Mouse (Mus musculus): ENCODE measurements around the gene Zbtb33.

GRCm38 (mm10) chrX:38201816-38202215 lies 12.2 kb downstream of the Zbtb33 start:
- TF ChIP-seq POLR2A (IDR thresholded peaks at IDR 0.05; ENCODE audit: insufficient read depth, low read depth, low read length): no peak
- no peak for TF ChIP-seq CTCF (IDR thresholded peaks at IDR 0.05)
- TF ChIP-seq EP300 (IDR thresholded peaks at IDR 0.05; ENCODE audit: insufficient read depth, low read depth, low read length): no peak

Measured in heart, adult 2 months (tissue).